Comparison of ENCODE assay signal across 8 mouse cellular contexts in genomic region chr2:106973332-106973958, GRCm38 (mm10). TPM values are rescaled to one million over a fixed set of nuclear protein-coding genes. Genes with fewer than 3 reads are reported as not detected.
DNase-seq lines count a peak whose midpoint lies in the region; ATAC-seq and TF ChIP-seq lines count a peak whose summit lies in the region.

No protein-coding gene starts in this region.

- H3K9me3 ChIP-seq in lung, postnatal 0 days (ENCODE audit: low read length) = no peaks in the 10 kb centered on the region
- H3K9me3 ChIP-seq in embryonic facial prominence, embryonic 13.5 days = no peaks in the 10 kb centered on the region
- H3K9me3 ChIP-seq in intestine, embryonic 16.5 days (ENCODE audit: control insufficient read depth, low read length) = no peaks in the 10 kb centered on the region
- no peaks in the 10 kb centered on the region for H3K9me3 ChIP-seq in neural tube, embryonic 14.5 days (ENCODE audit: control insufficient read depth, low read length)

- peak overlapping the region; percentile 88 for H3K9ac ChIP-seq in lung, postnatal 0 days (replicated peaks; ENCODE audit: low read depth)
- peak overlapping the region; percentile 95 for H3K9ac ChIP-seq in embryonic facial prominence, embryonic 13.5 days
- H3K9ac ChIP-seq in intestine, embryonic 16.5 days (ENCODE audit: low read depth, low read length) = peak overlapping the region; percentile 97
- H3K9ac ChIP-seq in neural tube, embryonic 14.5 days (replicated peaks; ENCODE audit: low read depth, low read length) = peak overlapping the region; percentile 85

- TF ChIP-seq CTCF in lung, postnatal 0 days (IDR thresholded peaks at IDR 0.05) = no peak

- peak overlapping the region; percentile 83 for H3K4me3 ChIP-seq in lung, postnatal 0 days (ENCODE audit: low read depth, low read length)
- peak overlapping the region; percentile 84 for H3K4me3 ChIP-seq in embryonic facial prominence, embryonic 13.5 days
- H3K4me3 ChIP-seq in intestine, embryonic 16.5 days (ENCODE audit: low read length) = peak overlapping the region; percentile 78
- H3K4me3 ChIP-seq in neural tube, embryonic 14.5 days (ENCODE audit: low read depth, low read length) = peak overlapping the region; percentile 60

- H3K27ac ChIP-seq in lung, postnatal 0 days (ENCODE audit: low read length) = no peak overlapping the region
- no peak overlapping the region for H3K27ac ChIP-seq in embryonic facial prominence, embryonic 13.5 days
- no peak overlapping the region for H3K27ac ChIP-seq in intestine, embryonic 16.5 days (ENCODE audit: low read length)
- no peak overlapping the region for H3K27ac ChIP-seq in neural tube, embryonic 14.5 days (ENCODE audit: low read depth, low read length)

- no peaks in the 10 kb centered on the region for H3K36me3 ChIP-seq in lung, postnatal 0 days (ENCODE audit: insufficient read depth, low read length)
- peaks cover 11% of the 10 kb centered on the region; the same call in 1 of the 2 replicates for H3K36me3 ChIP-seq in embryonic facial prominence, embryonic 13.5 days
- H3K36me3 ChIP-seq in intestine, embryonic 16.5 days (ENCODE audit: control insufficient read depth, insufficient read depth, low read length) = no peaks in the 10 kb centered on the region
- H3K36me3 ChIP-seq in neural tube, embryonic 14.5 days (ENCODE audit: control insufficient read depth, insufficient read depth, low read length) = no peaks in the 10 kb centered on the region

- ATAC-seq in lung, postnatal 0 days = no peak
- ATAC-seq in embryonic facial prominence, embryonic 13.5 days (ENCODE audit: insufficient number of reproducible peaks, insufficient read depth, low FRiP score, low TSS enrichment, low read depth) = no peak
- peak; percentile 10; the same call in 1 of the 2 replicates for ATAC-seq in intestine, embryonic 16.5 days
- ATAC-seq in neural tube, embryonic 14.5 days (ENCODE audit: low read depth) = 0 out of 2 replicates have a peak, but pooled peaks have one; percentile 2

- H3K4me2 ChIP-seq in lung, postnatal 0 days (replicated peaks; ENCODE audit: low read depth, low read length) = peak overlapping the region; percentile 60
- H3K4me2 ChIP-seq in embryonic facial prominence, embryonic 13.5 days = peak overlapping the region; percentile 64
- H3K4me2 ChIP-seq in intestine, embryonic 16.5 days (ENCODE audit: low read depth, low read length) = peak overlapping the region; percentile 57
- peak overlapping the region; percentile 48 for H3K4me2 ChIP-seq in neural tube, embryonic 14.5 days (ENCODE audit: low read depth, low read length)

- no peak for DNase-seq in lung, postnatal 0 days (ENCODE audit: low spot score)
- DNase-seq in lung, postnatal 10 days = no peak
- no peak for DNase-seq in gastrocnemius, adult 8-10 months (ENCODE audit: low spot score in 2 of 2)
- no peak for DNase-seq in right cerebral cortex, adult 2 months (ENCODE audit: low spot score in 2 of 2)
- DNase-seq in gastrocnemius, adult 18-20 months (ENCODE audit: low spot score) = no peak

- 65% methylated on average over 17 of the region's 17 CpGs for WGBS in lung, postnatal 0 days
- 58% methylated on average over 17 of the region's 17 CpGs for WGBS in embryonic facial prominence, embryonic 13.5 days
- 62% methylated on average over 17 of the region's 17 CpGs for WGBS in intestine, embryonic 16.5 days
- WGBS in neural tube, embryonic 14.5 days = 71% methylated on average over 17 of the region's 17 CpGs

- H3K27me3 ChIP-seq in lung, postnatal 0 days (replicated peaks; ENCODE audit: insufficient read depth, low read length) = no peaks in the 10 kb centered on the region
- H3K27me3 ChIP-seq in embryonic facial prominence, embryonic 13.5 days = no peaks in the 10 kb centered on the region
- no peaks in the 10 kb centered on the region for H3K27me3 ChIP-seq in intestine, embryonic 16.5 days (replicated peaks; ENCODE audit: control insufficient read depth, insufficient read depth, low read length)
- H3K27me3 ChIP-seq in neural tube, embryonic 14.5 days (ENCODE audit: control insufficient read depth, insufficient read depth, low read length) = no peaks in the 10 kb centered on the region

- H3K4me1 ChIP-seq in lung, postnatal 0 days (ENCODE audit: insufficient read depth, low read depth, low read length) = no peaks in the 10 kb centered on the region
- H3K4me1 ChIP-seq in embryonic facial prominence, embryonic 13.5 days = peaks cover 18% of the 10 kb centered on the region
- H3K4me1 ChIP-seq in intestine, embryonic 16.5 days (ENCODE audit: control insufficient read depth, insufficient read depth, low read length) = no peaks in the 10 kb centered on the region
- H3K4me1 ChIP-seq in neural tube, embryonic 14.5 days (ENCODE audit: control insufficient read depth, insufficient read depth, low read length) = peaks cover 11% of the 10 kb centered on the region; the same call in 1 of the 2 replicates

- no peak for TF ChIP-seq EP300 in lung, postnatal 0 days (IDR thresholded peaks at IDR 0.05)

RNA-seq across cellular contexts. Expression of gene Arl14ep, which starts 0.8 kb away (rescaled TPM):
- 20.7 and 21.4 TPM in 2 replicates for polyA plus RNA-seq in lung, postnatal 0 days (2015; fragmentation: Nextera tagmentation; extraction: Ambion mirVana)
- 60.7 and 65.7 TPM in 2 replicates for polyA plus RNA-seq in embryonic facial prominence, embryonic 13.5 days (2015; fragmentation: Nextera tagmentation; extraction: Ambion mirVana)
- 24.6 and 26.5 TPM in 2 replicates for polyA plus RNA-seq in intestine, embryonic 16.5 days (2015; fragmentation: Nextera tagmentation; extraction: Ambion mirVana)
- 37.9 and 42.0 TPM in 2 replicates for polyA plus RNA-seq in neural tube, embryonic 14.5 days (2014; fragmentation: Nextera tagmentation; extraction: Ambion mirVana)
- 1 to 10 TPM; 5.5 to 6.7 (median 5.6) TPM for total RNA-seq in gastrocnemius, adult 8-10 months (2022)
- 1 to 10 TPM; 5.1 to 6.4 TPM for total RNA-seq in gastrocnemius, adult 18-20 months (2021)

Comparison
In these comparisons a context has a peak if more than half of its experiments do, and no peak if none do; other contexts are left out.
1. ATAC-seq: peak in intestine, embryonic 16.5 days (single experiment) and neural tube, embryonic 14.5 days (single experiment); none in lung, postnatal 0 days (single experiment) and embryonic facial prominence, embryonic 13.5 days (single experiment).
2. Peak in every context shown above with its lines, with median percentiles within 50 percentile points of each other: H3K4me2 ChIP-seq, H3K4me3 ChIP-seq and H3K9ac ChIP-seq.